Mouse (Mus musculus): ENCODE measurements around the gene Aven. TPM values are rescaled to one million over a fixed set of nuclear protein-coding genes. Genes with fewer than 3 reads are reported as not detected.
"Not testable (repeated sequence)": the region's sequence is repeated elsewhere in the genome, so short reads cannot be mapped to it uniquely, and the experiment has no call there.

Aven gene
- total RNA-seq (2014; rRNA removed) = 6.7 and 8.9 TPM in 2 replicates
- polyA plus RNA-seq (2015; fragmentation: Nextera tagmentation; extraction: Ambion mirVana) = 2.8 and 3.5 TPM in 2 replicates

DNA sequence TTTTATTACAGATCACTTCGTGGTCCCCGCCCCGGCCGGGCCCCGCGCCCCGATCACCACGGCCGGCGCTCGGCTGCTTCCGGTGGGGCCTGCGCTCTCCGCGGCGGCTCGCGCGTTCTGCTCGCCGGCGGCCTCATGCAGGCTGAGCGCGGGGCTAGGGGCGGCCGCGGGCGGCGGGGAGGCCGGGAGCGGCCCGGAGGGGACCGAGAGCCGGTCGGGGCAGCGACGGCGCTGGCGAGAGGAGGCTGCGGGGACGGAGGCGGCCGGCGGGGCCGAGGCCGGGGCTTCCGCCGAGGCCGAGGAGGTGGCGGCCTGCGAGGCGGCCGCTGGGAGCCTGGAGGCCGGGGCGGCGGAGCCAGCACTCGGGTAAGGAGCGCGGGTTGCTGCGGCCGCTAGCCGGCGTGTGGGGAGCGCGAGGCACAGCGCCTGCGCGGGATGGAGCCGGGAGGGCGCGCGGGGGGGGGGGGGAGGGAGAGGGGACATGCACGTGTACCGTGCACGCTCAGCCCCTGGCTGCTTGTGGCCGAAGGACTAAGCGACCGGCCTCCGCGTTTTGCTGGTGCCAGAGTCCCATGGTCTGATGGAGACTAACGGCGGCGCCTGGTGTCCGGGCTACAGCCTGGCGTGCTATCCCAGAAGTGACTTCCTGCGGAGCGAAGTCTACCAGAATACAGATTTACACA is at the start of gene Aven:
Aven (plus strand) TSS at position 109 of the 683 bp plus-strand sequence.
- H3K27ac ChIP-seq (ENCODE audit: low read depth, low read length) = peak within 1 kb of the TSS; percentile 93
- no peaks in the 10 kb centered on the region for H3K27me3 ChIP-seq (ENCODE audit: insufficient read depth, low read length)
- ATAC-seq (ENCODE audit: low FRiP score) (peak; percentile 94), DNase-seq (ENCODE audit: low spot score) (peak; percentile 87)
- peak within 1 kb of the TSS; percentile 77 for H3K4me2 ChIP-seq (ENCODE audit: low read depth, low read length, poor library complexity, severe bottlenecking)
- no peaks in the 10 kb centered on the region for H3K9me3 ChIP-seq (ENCODE audit: low read length)
- H3K9ac ChIP-seq (replicated peaks; ENCODE audit: low read length, poor library complexity, severe bottlenecking) = peak within 1 kb of the TSS; percentile 99
- peak; percentile 39 for TF ChIP-seq CTCF (IDR thresholded peaks at IDR 0.05)
- H3K36me3 ChIP-seq (ENCODE audit: insufficient read depth, low read length) = no peaks in the 10 kb centered on the region
- H3K4me3 ChIP-seq (ENCODE audit: low read depth, low read length) = peak within 1 kb of the TSS; percentile 85
- no peaks in the 10 kb centered on the region for H3K4me1 ChIP-seq (ENCODE audit: insufficient read depth, low read length)
- WGBS = under 1% methylated on average over 67 of the region's 87 CpGs

DNA sequence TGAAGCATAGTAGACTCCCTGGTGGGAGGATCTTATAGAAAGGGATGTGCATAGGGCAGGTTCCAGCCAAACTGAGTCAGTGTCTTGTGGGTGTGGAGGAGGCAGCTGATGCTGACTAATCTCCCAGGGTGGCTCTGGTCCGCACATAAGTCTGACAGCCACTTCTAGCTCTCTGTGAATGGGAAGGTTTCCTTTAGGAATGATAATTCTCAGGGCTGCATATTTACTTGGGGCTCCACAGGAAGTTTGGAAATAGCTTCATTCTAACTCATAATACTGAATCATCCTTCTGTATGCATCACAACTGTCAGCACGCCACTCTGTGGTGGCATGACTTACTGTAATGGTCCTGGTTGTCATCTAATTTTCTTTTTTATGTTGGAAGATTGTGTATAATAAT is 49.3 kb upstream of the Aven start:
- H3K4me2 ChIP-seq (ENCODE audit: low read depth, low read length, poor library complexity, severe bottlenecking) = no peak overlapping the region
- TF ChIP-seq CTCF (IDR thresholded peaks at IDR 0.05) = no peak
- H3K27me3 ChIP-seq (ENCODE audit: insufficient read depth, low read length) = no peaks in the 10 kb centered on the region
- no peak overlapping the region for H3K27ac ChIP-seq (ENCODE audit: low read depth, low read length)
- H3K4me1 ChIP-seq (ENCODE audit: insufficient read depth, low read length) = no peaks in the 10 kb centered on the region
- no peak overlapping the region for H3K4me3 ChIP-seq (ENCODE audit: low read depth, low read length)
- no peaks in the 10 kb centered on the region for H3K36me3 ChIP-seq (ENCODE audit: insufficient read depth, low read length)
- no peak for DNase-seq (ENCODE audit: low spot score)
- no peak for ATAC-seq (ENCODE audit: low FRiP score)
- H3K9ac ChIP-seq (replicated peaks; ENCODE audit: low read length, poor library complexity, severe bottlenecking) = no peak overlapping the region
- WGBS = 64% methylated on average over 2 of the region's 2 CpGs
- no peaks in the 10 kb centered on the region for H3K9me3 ChIP-seq (ENCODE audit: low read length)

DNA sequence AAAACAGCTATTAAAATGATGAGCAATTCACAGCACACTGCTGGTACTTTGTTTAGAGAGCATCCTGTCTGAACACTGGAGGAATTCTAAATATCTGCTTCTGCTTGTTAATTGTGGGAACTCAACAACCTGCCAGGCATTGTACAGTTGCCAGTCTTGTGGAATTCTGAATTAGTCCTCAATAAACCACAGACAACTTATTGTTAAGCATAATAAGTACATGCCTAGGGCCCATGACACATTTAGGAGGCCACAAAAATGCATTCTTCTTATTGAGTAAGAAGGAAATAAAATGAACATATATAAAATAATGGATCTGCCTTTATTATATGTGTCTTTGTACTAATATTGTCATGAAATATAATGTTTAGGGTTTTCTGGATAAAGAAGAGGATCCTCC is 47.3 kb upstream of the Aven start:
- TF ChIP-seq CTCF (IDR thresholded peaks at IDR 0.05) = no peak
- Histone ChIP-seq H3K4me2 (ENCODE audit: low read depth, low read length, poor library complexity, severe bottlenecking) (no peak overlapping the region), H3K9ac (replicated peaks; ENCODE audit: low read length, poor library complexity, severe bottlenecking) (no peak overlapping the region), H3K27ac (ENCODE audit: low read depth, low read length) (no peak overlapping the region), H3K27me3 (ENCODE audit: insufficient read depth, low read length) (no peaks in the 10 kb centered on the region), H3K9me3 (ENCODE audit: low read length) (no peaks in the 10 kb centered on the region), H3K4me1 (ENCODE audit: insufficient read depth, low read length) (no peaks in the 10 kb centered on the region), H3K4me3 (ENCODE audit: low read depth, low read length) (no peak overlapping the region), H3K36me3 (ENCODE audit: insufficient read depth, low read length) (no peaks in the 10 kb centered on the region)
- no peak for ATAC-seq (ENCODE audit: low FRiP score)
- DNase-seq (ENCODE audit: low spot score) = no peak

DNA sequence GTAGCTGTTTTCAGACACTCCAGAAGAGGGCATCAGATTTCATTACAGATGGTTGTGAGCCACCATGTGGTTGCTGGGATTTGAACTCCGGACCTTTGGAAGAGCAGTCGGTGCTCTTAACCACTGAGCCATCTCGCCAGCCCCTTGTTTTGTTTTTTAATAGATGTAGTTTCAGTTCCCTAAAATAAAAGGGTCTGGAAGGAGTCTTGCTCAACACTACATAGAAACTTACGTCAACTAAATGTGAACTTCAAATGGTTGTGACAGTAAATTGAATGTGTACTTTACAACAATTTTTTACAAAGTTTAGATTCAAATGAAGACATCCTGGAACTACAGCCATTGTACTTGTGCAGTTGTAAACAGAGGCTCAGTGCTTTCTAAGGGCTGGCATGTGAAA is 44.7 kb upstream of the Aven start:
- H3K4me1 ChIP-seq (ENCODE audit: insufficient read depth, low read length); DNase-seq (ENCODE audit: low spot score); H3K27me3 ChIP-seq (ENCODE audit: insufficient read depth, low read length); H3K9me3 ChIP-seq (ENCODE audit: low read length); H3K9ac ChIP-seq (replicated peaks; ENCODE audit: low read length, poor library complexity, severe bottlenecking); H3K4me3 ChIP-seq (ENCODE audit: low read depth, low read length); H3K36me3 ChIP-seq (ENCODE audit: insufficient read depth, low read length); H3K4me2 ChIP-seq (ENCODE audit: low read depth, low read length, poor library complexity, severe bottlenecking); ATAC-seq (ENCODE audit: low FRiP score); H3K27ac ChIP-seq (ENCODE audit: low read depth, low read length): not testable (repeated sequence)
- 81% methylated on average over 4 of the region's 4 CpGs for WGBS

DNA sequence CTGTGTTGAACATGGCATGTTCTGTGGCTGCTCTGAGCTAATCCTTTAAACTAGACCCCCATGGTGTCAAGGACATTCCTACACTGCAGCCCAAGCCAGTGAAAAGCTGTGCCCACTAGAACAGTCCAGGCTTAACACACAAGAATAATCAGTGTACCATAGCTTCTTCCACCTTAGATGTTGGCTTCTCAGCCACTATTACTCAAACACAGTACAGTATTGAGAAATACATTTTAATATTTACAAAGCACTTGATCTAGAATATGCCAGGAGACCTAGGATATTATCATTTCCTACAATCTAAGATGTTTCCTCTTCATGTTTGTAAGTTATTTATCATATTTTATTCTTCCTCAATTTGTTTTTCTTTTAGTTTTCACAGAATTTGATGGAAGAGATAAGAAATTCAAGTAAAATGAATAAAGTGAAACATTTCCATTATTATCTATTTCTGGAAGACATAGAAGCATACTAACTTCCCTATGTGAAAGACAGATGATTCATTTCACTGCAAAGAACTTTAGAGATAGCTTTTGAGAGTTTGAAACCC is 44.2 kb upstream of the Aven start:
- TF ChIP-seq CTCF (IDR thresholded peaks at IDR 0.05) = no peak
- no peaks in the 10 kb centered on the region for H3K9me3 ChIP-seq (ENCODE audit: low read length)
- no peaks in the 10 kb centered on the region for H3K27me3 ChIP-seq (ENCODE audit: insufficient read depth, low read length)
- no peaks in the 10 kb centered on the region for H3K36me3 ChIP-seq (ENCODE audit: insufficient read depth, low read length)
- H3K9ac ChIP-seq (replicated peaks; ENCODE audit: low read length, poor library complexity, severe bottlenecking) = no peak overlapping the region
- no peak for DNase-seq (ENCODE audit: low spot score)
- H3K27ac ChIP-seq (ENCODE audit: low read depth, low read length) = no peak overlapping the region
- no peak overlapping the region for H3K4me3 ChIP-seq (ENCODE audit: low read depth, low read length)
- H3K4me2 ChIP-seq (ENCODE audit: low read depth, low read length, poor library complexity, severe bottlenecking) = no peak overlapping the region
- no peaks in the 10 kb centered on the region for H3K4me1 ChIP-seq (ENCODE audit: insufficient read depth, low read length)
- ATAC-seq (ENCODE audit: low FRiP score) = no peak

DNA sequence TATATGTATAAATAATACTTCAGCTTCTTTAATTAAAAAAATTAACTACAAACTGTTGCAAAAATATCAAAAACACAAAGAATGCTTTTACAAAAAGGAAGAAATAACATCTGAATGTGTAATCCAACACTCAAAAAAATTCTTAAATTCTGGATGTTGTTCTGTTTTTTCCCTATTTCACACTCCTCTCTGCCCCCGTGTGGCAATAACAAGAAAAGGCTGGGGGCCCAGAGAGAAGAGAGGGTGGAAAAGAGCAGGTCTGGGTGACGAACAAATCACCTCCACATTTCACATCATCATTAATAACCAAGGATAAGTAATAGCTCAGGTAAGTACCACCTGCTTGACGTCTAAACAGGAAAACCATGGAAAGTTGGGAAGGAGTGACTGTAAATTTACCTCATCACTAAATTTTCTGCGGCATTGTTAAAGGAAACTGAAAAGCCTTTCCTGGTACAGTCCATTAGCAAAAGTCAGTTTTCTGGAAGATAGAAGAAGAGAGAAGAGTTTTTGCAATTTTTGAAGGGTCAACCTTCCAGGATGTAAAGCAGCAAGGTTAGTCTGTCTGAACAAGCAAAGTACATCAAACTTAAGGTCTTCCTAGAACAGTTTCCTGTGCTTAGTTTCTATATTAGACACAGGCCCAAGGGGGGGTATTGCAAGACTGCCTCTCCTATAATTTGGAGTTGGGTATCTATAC is 43.0 kb upstream of the Aven start:
- H3K27ac ChIP-seq (ENCODE audit: low read depth, low read length) = no peak overlapping the region
- H3K27me3 ChIP-seq (ENCODE audit: insufficient read depth, low read length) = no peaks in the 10 kb centered on the region
- peak; percentile 70 for TF ChIP-seq CTCF (IDR thresholded peaks at IDR 0.05)
- no peaks in the 10 kb centered on the region for H3K9me3 ChIP-seq (ENCODE audit: low read length)
- 31% methylated on average over 4 of the region's 4 CpGs for WGBS
- H3K4me2 ChIP-seq (ENCODE audit: low read depth, low read length, poor library complexity, severe bottlenecking) = no peak overlapping the region
- no peaks in the 10 kb centered on the region for H3K4me1 ChIP-seq (ENCODE audit: insufficient read depth, low read length)
- ATAC-seq (ENCODE audit: low FRiP score) (no peak), DNase-seq (ENCODE audit: low spot score) (no peak)
- no peak overlapping the region for H3K4me3 ChIP-seq (ENCODE audit: low read depth, low read length)
- H3K36me3 ChIP-seq (ENCODE audit: insufficient read depth, low read length) = no peaks in the 10 kb centered on the region
- no peak overlapping the region for H3K9ac ChIP-seq (replicated peaks; ENCODE audit: low read length, poor library complexity, severe bottlenecking)

DNA sequence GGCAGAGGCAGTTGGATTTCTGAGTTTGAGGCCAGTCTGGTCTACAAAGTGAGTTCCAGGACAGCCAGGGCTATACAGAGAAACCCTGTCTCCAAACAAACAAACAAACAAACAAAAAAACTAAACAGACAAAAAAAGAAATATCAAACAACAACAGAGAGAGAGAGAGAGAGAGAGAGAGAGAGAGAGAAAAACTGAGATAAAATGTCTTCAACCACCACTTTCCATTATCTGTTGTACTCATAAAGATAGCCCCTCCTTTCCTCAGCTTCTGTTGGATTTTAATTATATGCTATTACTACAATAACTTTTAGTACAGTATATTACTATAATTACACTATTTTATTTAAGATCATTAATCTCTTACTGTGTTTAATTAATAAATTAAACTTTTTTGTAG is 40.3 kb upstream of the Aven start:
- not testable (repeated sequence) for H3K9me3 ChIP-seq (ENCODE audit: low read length); H3K27ac ChIP-seq (ENCODE audit: low read depth, low read length); H3K36me3 ChIP-seq (ENCODE audit: insufficient read depth, low read length); H3K4me1 ChIP-seq (ENCODE audit: insufficient read depth, low read length); ATAC-seq (ENCODE audit: low FRiP score); H3K4me2 ChIP-seq (ENCODE audit: low read depth, low read length, poor library complexity, severe bottlenecking); H3K4me3 ChIP-seq (ENCODE audit: low read depth, low read length); H3K9ac ChIP-seq (replicated peaks; ENCODE audit: low read length, poor library complexity, severe bottlenecking); DNase-seq (ENCODE audit: low spot score); H3K27me3 ChIP-seq (ENCODE audit: insufficient read depth, low read length)

Measured in midbrain, postnatal 0 days (tissue).